Mouse (Mus musculus) heart, postnatal 25 days (tissue): ENCODE results near the gene Irs3. TPM values are rescaled to one million over a fixed set of nuclear protein-coding genes. Genes with fewer than 3 reads are reported as not detected.

Experiments used
- DNase-seq: peaks from one replicate; pipeline ENCODE4 v3.0.0; 2022; ENCODE audit warnings: low spot score
- intact Hi-C: fragments of 180-260 bp; cut with DNase I; formaldehyde crosslinking; loops from one replicate; pipeline ENCODE4 v1.15.1; 2025
- total RNA-seq, 2 experiments: library from RNA; stranded (reverse); gene quantifications; 2 replicates each; pipeline ENCODE4 v1.2.3; 2021

The Irs3 gene
- under 1 TPM; 0.29 to 0.48 TPM for total RNA-seq

- intact Hi-C loops: no loop called here
- DNase-seq: peak; percentile 21
These were observed at the start of gene Irs3 for GRCm38 (mm10) chr5:137645652-137646091. Irs3 (minus strand) TSS chr5:137645714.

GRCm38 (mm10) chr5:137694796-137695195, 49.3 kb upstream of the Irs3 start:
- no peak for DNase-seq
- intact Hi-C loops: no loop called here

DNA sequence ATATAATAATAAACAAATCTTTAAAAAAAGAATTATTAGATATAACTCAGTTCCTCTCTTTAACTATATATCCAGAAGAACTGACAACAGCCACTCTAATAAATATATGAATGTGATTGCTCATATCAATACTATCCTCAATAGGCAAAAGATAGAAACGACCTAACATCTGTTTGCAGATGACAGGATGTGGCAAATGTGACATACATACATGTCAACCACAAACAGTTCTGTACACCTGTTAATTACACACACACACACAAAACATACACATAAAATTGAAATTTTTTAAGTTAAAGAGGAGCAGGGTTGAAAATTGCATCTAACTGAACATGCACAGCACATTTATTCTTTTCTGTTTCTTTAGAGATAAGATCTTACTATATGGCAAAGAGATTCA, 46.4 kb upstream of the Irs3 start:
- DNase-seq: no peak
- intact Hi-C loops: no loop called here

- intact Hi-C loops: no loop called here
- DNase-seq: no peak
These were observed 45.0 kb upstream of the Irs3 start for GRCm38 (mm10) chr5:137690531-137690930.

GRCm38 (mm10) chr5:137689974-137690373, 44.5 kb upstream of the Irs3 start:
- no peak for DNase-seq
- intact Hi-C loops: loop anchor here (5.0 kb wide), 1 partner anchor 47 kb away; no protein-coding TSS in a partner anchor

DNA sequence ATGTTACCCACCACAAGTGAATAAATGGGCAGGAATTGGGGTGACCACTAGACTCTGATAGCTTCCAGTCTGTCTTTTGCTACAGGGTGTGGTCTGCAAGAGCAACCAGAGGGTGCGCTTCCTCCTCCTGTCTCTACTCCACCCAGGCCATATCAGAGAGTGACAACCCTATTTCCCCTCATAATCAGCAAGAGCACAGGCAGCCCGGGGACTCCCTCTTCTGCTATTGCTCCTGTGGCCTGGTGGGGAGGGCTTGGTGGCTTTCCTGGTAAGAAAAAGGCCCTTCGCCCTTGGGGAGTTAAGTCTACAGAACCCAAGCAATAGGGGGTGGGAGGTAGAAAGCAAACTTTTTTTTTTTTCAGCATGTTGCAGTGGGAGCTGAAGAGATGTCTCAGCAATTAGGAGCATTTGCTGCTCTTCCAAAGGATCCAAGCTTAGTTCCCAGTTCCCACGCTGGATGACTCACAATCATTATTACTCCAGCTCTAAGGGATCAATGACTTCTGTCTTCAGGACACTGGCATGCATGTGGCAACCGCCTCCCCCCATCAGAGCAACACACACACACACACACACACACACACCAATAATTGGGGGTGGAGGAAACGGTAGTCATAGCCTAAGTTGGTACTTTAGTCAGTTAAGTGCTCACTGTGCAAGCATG, 40.7 kb upstream of the Irs3 start:
- intact Hi-C loops: loop anchor here (2.0 to 5.0 kb wide), 2 partner anchors 29 to 51 kb away; no protein-coding TSS in a partner anchor
- no peak for DNase-seq

DNA sequence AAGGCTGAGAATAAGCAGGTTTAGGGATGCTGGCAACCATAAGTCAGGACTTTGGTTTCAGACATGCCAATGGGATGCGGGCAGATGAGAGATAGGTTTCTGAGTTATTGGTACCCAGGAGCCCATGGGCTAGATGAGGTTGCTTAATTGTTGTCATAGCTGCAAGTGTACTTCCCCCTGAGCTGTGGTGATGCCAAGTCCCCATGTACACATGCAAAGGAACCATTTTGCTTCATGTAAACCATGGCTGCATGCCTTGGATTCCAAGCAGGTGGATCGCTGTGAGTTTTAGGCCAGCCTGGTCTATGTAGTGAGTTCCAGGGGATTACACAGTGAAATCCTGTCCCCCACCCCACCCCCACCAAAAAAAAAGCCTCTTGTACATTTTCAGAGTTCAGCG, 40.1 kb upstream of the Irs3 start:
- intact Hi-C loops: loop anchor here (2.0 to 5.0 kb wide), 2 partner anchors 29 to 52 kb away; no protein-coding TSS in a partner anchor
- no peak for DNase-seq

GRCm38 (mm10) chr5:137684294-137685123, 39.0 kb upstream of the Irs3 start, which contains the start of gene Agfg2:
Agfg2 (minus strand) TSS chr5:137684726.
- intact Hi-C loops: loop anchor here (5.0 kb wide), 1 partner anchor 53 kb away; no protein-coding TSS in a partner anchor
- peak; percentile 99 for DNase-seq

DNA sequence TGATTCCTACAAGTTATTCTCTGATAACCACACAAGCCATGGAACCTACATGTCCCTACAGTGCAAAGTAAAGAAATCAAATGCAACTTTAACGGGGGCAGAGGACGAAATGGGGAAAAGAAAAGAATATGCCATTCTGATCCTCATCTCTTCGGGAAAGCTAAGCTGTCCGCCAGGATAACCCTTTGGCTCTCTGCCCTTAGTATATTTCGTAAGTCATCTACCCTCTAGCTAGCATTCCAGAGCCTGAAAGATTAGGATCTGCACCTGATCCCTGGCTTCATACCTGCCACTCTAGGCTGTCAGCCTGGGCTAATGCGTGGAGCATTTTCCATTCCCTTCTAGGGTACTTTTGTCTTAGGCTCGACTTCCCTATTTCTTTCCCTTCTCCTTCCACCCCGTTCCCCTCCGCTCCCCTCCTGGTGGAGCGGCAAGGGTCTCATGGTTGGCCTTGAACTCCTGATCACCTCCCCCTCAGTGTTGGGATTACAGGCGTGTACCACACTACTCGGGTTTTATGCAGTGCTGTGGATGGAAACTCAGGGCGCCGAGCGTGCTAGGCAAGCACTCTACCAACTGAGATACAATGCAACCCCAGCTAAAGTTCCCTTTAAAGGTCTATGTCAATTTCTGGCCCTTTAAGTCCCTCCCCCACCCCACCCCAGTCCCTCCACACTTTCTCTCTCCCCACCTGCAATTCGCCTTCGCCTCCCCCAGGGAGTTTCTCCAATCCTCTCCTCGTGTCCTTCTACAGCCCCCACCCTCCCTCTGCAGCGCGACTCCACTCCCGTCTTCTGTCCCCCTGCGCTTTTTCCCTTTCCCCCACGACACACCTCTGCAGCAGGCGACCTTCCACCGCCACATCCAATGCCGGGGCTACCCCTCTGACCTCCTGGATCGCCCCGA, 38.1 kb upstream of the Irs3 start:
- intact Hi-C loops: no loop called here
- DNase-seq: no peak

DNA sequence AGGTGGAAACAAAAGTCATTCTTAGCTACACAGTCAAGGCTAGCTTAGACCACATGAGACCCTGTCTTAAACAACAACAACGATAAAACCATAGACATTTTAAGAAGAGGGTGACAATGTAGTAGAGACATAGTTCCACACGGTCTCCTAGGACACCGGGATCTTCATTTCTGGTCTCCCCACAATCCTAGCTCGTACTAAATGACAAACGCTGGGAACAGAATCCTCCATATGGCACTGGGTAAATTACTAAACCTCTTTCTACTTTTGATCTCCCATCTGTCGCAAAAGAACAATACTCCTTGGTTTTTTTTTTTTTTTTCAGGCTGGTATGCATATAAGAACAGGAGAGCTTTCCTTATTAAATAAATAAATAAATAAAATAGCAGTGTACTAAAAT, 37.0 kb upstream of the Irs3 start:
- no peak for DNase-seq
- intact Hi-C loops: no loop called here

DNA sequence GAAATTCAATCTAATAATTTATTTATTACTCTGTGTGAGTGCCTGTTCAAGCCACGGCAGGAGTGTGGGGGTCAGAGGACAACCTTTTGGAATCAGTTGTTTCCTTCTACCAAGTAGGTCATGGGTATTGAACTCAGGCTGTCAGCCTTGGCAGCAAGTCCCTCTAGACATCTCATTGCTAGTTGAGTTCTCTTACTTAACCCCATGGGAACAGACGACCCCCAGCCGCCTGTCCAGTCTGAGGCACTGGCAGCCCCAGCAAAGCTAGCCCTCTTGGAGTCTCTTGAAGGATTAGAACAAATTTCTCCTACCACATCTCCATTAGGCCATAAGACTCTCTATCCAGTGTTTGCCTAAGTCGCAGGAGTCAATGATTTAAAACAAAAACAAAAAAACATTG, 34.2 kb upstream of the Irs3 start:
- no peak for DNase-seq
- intact Hi-C loops: no loop called here

- no peak for DNase-seq
- intact Hi-C loops: no loop called here
These were observed 33.2 kb upstream of the Irs3 start for GRCm38 (mm10) chr5:137678736-137679135.

DNA sequence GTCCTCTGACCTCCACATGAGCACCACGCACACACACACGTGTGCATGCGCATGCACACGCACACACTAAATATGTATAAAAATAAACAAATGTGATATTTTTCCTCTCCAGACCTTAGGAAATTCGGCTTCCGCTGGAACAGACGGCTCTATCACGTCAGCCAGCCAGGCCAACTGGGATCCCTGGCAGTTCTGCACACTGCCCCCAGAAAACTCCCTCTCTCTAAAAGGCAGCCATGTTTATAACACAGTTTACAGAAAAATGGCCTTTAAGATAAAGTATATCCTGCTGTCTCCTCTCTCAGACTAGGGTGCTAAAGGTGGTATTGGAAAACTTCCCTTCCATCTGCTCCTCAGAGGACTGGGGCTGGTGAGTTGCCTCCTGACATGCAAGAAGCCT, 32.3 kb upstream of the Irs3 start:
- no peak for DNase-seq
- intact Hi-C loops: no loop called here

- DNase-seq: no peak
- intact Hi-C loops: no loop called here
These were observed 29.3 kb upstream of the Irs3 start for GRCm38 (mm10) chr5:137674786-137675185.

DNA sequence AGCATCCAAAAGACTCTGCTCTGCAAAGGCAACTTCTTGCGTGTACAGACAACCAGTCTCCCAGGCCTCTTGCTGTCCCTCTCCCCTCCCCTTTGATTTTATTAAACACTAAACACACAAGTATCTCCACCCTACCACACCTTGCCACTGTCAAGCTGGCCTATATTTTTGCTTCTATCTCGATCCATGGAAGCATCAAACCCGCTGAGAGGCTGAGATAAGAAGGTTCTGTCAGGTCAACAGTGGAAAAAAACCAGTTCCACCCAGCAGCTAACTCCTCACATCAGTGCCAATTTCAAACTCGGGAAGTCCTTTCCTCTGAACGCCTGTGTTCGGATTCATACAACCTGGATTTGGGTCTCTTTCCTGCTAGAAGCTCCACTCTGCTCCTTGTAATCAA, 27.5 kb upstream of the Irs3 start:
- DNase-seq: no peak
- intact Hi-C loops: no loop called here

DNA sequence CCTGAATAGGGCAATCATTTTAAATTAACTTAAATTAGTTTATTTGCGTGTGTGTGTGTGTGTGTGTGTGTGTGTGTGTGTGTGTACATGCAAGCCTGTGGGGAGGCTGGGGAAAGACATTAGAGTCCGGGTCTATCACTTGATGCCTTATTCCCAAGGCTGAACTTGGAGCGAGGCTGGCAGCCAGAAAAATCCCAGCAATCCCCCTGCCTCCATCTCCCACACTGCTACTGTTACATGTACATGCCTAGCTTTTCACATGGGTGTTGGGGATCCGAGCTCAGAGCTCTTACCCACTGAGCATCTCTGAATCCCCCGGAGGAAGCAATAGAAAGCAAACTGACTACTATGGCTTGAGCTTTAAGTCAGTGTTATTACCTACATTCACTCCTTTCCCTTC, 26.8 kb upstream of the Irs3 start:
- DNase-seq: no peak
- intact Hi-C loops: no loop called here

DNA sequence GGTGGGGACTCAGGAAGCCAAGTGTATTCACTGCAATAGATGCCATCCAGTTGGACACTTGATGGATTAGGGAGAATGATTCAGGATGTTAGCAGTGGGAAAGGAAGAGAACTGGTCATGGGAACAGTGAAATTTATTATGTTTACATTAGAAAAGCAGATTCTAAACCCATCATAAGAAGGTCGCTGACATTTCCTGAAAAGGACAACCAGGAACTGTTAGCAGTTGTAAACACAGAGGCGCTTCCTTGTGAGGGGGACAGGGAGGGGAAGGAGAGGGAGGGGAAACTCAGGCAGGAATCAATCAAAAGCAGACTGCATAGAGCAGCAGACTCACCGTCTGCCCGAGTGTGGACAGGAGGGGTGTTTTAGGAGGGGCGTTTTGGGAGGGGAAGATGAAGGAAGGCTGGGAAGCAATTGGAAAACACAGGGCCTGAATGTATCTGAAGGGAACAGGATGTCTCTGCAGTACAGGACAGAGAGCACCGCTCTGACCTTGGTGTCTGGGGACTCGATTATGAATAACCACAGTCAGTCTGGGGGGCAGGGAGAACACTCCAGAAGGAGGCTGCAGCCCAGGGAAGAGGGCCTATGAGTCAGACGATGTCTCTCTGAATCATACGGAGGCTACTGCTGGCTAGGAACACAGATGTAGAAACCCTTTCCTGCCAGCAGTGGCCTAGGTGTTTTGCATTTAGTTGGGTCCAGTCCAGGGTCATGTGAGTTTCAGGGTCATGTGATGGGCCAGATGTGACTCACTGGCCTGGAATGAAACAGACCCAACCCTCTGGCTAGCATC, 26.1 kb upstream of the Irs3 start:
- peak; percentile 82 for DNase-seq
- intact Hi-C loops: no loop called here

DNA sequence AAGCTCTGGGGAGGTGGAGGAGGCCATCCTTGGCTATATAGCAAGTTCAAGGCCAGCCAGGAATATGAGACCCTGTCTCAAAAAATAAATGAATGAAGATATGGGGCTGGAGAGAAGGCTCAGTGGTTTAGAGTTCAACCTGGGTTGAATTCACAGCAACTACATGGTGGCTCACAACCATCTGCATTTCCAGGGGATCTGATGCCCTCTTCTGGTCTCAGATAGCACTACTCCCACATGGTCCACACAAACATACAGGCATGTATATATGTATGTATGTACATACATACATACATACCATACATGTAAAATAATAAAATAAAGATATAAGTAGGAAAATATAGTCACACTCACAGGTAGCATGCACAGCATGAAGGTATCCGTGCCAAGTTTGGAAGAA, 24.7 kb upstream of the Irs3 start:
- DNase-seq: no peak
- intact Hi-C loops: no loop called here

- DNase-seq: peak; percentile 66
- intact Hi-C loops: no loop called here
These were observed 23.5 kb upstream of the Irs3 start for GRCm38 (mm10) chr5:137668971-137669370.
